Mouse (Mus musculus) heart, postnatal 0 days (tissue): ENCODE results near the gene Crocc.

ENCODE experiments used
- CTCF ChIP-seq: IDR thresholded peaks from 2 replicates; pipeline ENCODE4 v1.5.1; 2016; ENCODE audit warnings: antibody characterized with exemption, control low read depth, low read depth
- EP300 ChIP-seq: IDR thresholded peaks from 2 replicates; pipeline ENCODE4 v1.6.1; 2016; ENCODE audit warnings: antibody characterized with exemption, low read depth

GRCm38 (mm10) chr4:141049476-141049835 is 10.9 kb downstream of the Crocc start:
- TF ChIP-seq CTCF: no peak
- TF ChIP-seq EP300: no peak
